Mouse (Mus musculus): ENCODE data around the gene Snrpd3. TPM values are rescaled to one million over a fixed set of nuclear protein-coding genes. Genes with fewer than 3 reads are reported as not detected.

Gene Snrpd3
- total RNA-seq, 1 experiment, result 124 TPM

DNA sequence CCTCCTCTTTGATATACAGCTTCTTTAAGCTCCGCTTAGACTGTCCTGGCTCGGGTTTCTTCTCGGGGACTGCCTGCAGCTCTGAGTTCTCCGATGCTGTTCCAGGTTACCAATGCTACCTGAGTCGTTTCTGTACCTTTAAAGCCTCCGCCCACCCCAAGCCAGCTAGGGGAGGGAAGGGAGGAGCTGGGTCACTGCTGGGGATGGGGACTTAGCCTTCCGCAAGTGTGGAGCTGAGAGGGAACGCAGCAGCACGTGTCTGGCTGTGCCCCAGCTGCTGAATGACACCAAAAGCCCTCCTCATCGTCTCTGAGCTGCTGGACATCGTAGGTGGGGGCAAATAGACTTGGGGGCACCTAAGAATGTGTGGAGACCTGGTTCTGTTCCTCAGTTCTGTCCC, 51.1 kb downstream of the Snrpd3 start:
- Histone ChIP-seq H3K36me3 (ENCODE audit: control insufficient read depth, insufficient read depth, low read length, poor library complexity, severe bottlenecking) (no peaks in the 10 kb centered on the region), H3K9me3 (ENCODE audit: control insufficient read depth, insufficient read depth, low read depth, low read length) (no peaks in the 10 kb centered on the region), H3K4me3 (ENCODE audit: insufficient read depth in 1 of 2, low read depth in 1 of 2, low read length in 2 of 2, poor library complexity in 1 of 2, severe bottlenecking in 1 of 2) (peak overlapping the region in 1 of 2 experiments; percentile 29; a peak in 2 of 4 replicates), H3K4me1 (ENCODE audit: control insufficient read depth in 2 of 2, insufficient read depth in 2 of 2, low read length in 2 of 2, poor library complexity in 1 of 2) (peaks cover 6 to 24% of the 10 kb centered on the region in 2 experiments; a peak in 3 of 4 replicates), H3K27ac (ENCODE audit: insufficient read depth, low read depth, low read length, poor library complexity, severe bottlenecking) (no peak overlapping the region), H3K9ac (ENCODE audit: insufficient read depth, low read depth, low read length, poor library complexity, severe bottlenecking) (no peak overlapping the region; the same call in 1 of the 2 replicates)
- in situ Hi-C loops (cut with MboI; ENCODE audit: low sequenced_read_pairs in 2 of 2, unreplicated experiment in 2 of 2), result no loop called here
- no peak for TF ChIP-seq ZNF384 (IDR thresholded peaks at IDR 0.05; ENCODE audit: low read depth, low read length)
- no peak for TF ChIP-seq HCFC1 (IDR thresholded peaks at IDR 0.05; ENCODE audit: borderline replicate concordance, insufficient read depth, low read length)
- no peak for TF ChIP-seq ZC3H11A (IDR thresholded peaks at IDR 0.05; ENCODE audit: borderline replicate concordance, low read depth, low read length)
- TF ChIP-seq CHD2 (IDR thresholded peaks at IDR 0.05; ENCODE audit: low read depth, low read length), result no peak
- no peak for TF ChIP-seq MAFK (IDR thresholded peaks at IDR 0.05; ENCODE audit: insufficient read depth, low read depth, low read length)
- DNase-seq (ENCODE audit: low read depth, low spot score), result no peak

DNA sequence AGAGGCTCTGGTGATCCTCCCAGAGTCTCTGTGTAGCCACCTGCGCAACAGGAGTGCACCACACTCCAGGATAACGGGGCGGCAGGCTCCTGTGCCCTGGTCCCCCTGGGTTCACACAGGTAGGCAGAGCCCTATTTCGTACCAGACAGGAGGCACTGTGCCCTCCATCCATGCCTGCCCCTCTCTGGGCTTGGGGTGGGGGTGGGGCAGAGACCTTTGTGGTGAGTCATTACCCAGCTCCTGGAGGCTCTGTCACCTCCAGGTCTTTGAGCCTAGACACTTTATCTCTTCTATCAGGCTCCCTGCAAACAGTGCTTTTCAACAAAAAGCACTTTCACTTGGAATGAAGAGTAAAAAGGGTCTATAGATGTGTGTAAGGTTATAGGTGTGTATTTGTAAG, 51.5 kb downstream of the Snrpd3 start:
- no peak overlapping the region; the same call in 1 of the 2 replicates for H3K9ac ChIP-seq (ENCODE audit: insufficient read depth, low read depth, low read length, poor library complexity, severe bottlenecking)
- no peaks in the 10 kb centered on the region for H3K9me3 ChIP-seq (ENCODE audit: control insufficient read depth, insufficient read depth, low read depth, low read length)
- in situ Hi-C loops (cut with MboI; ENCODE audit: low sequenced_read_pairs in 2 of 2, unreplicated experiment in 2 of 2), result no loop called here
- peaks cover 2 to 23% of the 10 kb centered on the region in 2 experiments; a peak in 3 of 4 replicates for H3K4me1 ChIP-seq (ENCODE audit: control insufficient read depth in 2 of 2, insufficient read depth in 2 of 2, low read length in 2 of 2, poor library complexity in 1 of 2)
- no peak overlapping the region for H3K27ac ChIP-seq (ENCODE audit: insufficient read depth, low read depth, low read length, poor library complexity, severe bottlenecking)
- no peak for DNase-seq (ENCODE audit: low read depth, low spot score)
- TF ChIP-seq MAFK (IDR thresholded peaks at IDR 0.05; ENCODE audit: insufficient read depth, low read depth, low read length) (no peak), ZC3H11A (IDR thresholded peaks at IDR 0.05; ENCODE audit: borderline replicate concordance, low read depth, low read length) (no peak), CHD2 (IDR thresholded peaks at IDR 0.05; ENCODE audit: low read depth, low read length) (no peak), ZNF384 (IDR thresholded peaks at IDR 0.05; ENCODE audit: low read depth, low read length) (no peak), HCFC1 (IDR thresholded peaks at IDR 0.05; ENCODE audit: borderline replicate concordance, insufficient read depth, low read length) (no peak)
- H3K36me3 ChIP-seq (ENCODE audit: control insufficient read depth, insufficient read depth, low read length, poor library complexity, severe bottlenecking), result no peaks in the 10 kb centered on the region
- peak overlapping the region in 1 of 2 experiments; percentile 29; a peak in 2 of 4 replicates for H3K4me3 ChIP-seq (ENCODE audit: insufficient read depth in 1 of 2, low read depth in 1 of 2, low read length in 2 of 2, poor library complexity in 1 of 2, severe bottlenecking in 1 of 2)

DNA sequence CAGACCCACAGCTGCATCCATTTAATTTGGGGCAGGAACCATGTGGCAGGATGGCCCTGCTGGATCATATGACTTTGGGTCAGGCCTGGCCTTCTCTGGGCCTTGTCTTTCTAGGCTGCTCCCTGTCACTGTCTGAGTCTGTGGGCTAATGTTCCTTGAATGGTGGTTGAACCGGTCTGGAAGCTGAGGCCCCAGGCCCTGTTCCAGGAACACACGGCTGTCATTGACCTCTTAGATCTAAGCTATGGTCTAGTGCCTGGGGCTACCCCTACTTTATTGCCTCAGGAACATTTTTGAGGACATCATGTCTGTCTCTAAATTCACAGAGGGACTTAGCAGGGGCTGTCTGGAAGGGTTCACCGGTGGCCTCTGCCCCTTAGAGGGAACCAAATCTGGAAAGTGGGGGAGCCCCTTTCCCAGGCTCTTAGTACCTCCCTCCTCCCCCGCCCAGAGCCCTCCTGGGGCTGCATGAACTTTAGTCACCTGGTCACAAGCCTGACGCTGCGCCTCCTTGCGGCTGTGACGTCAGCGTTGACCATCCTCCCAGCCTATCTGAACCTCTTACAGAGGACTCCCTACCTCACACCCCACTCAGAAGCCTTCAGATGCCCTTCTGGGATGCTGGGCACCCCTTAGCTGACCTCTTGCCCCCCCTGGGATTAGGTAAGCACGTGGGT, 53.8 kb downstream of the Snrpd3 start:
- Histone ChIP-seq H3K4me3 (ENCODE audit: insufficient read depth in 1 of 2, low read depth in 1 of 2, low read length in 2 of 2, poor library complexity in 1 of 2, severe bottlenecking in 1 of 2) (no peak overlapping the region), H3K36me3 (ENCODE audit: control insufficient read depth, insufficient read depth, low read length, poor library complexity, severe bottlenecking) (no peaks in the 10 kb centered on the region), H3K4me1 (ENCODE audit: control insufficient read depth in 2 of 2, insufficient read depth in 2 of 2, low read length in 2 of 2, poor library complexity in 1 of 2) (peaks cover 2 to 5% of the 10 kb centered on the region in 2 experiments; a peak in 3 of 4 replicates), H3K9ac (ENCODE audit: insufficient read depth, low read depth, low read length, poor library complexity, severe bottlenecking) (no peak overlapping the region), H3K27ac (ENCODE audit: insufficient read depth, low read depth, low read length, poor library complexity, severe bottlenecking) (no peak overlapping the region), H3K9me3 (ENCODE audit: control insufficient read depth, insufficient read depth, low read depth, low read length) (no peaks in the 10 kb centered on the region)
- no peak for TF ChIP-seq ZC3H11A (IDR thresholded peaks at IDR 0.05; ENCODE audit: borderline replicate concordance, low read depth, low read length)
- no peak for DNase-seq (ENCODE audit: low read depth, low spot score)
- in situ Hi-C loops (cut with MboI; ENCODE audit: low sequenced_read_pairs in 2 of 2, unreplicated experiment in 2 of 2), result no loop called here

DNA sequence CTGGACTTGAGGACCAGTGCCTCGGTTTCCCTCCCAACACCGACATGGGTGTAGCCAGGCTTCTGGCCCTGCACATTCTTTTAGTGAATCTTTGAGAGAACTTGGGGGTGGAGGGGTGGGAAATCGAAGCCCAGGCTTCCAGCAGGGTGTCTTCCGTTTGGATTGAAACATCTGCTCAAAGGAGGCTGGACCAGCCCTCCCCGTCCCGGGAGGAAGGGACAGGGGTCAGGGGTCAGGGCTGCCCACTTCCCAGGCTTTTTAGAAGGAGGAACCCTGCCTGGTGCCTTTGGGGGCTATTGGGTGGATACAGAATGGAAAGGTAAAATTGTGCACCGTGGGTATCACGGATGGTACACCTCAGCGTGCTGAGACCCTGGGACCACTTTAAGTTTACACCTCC, 54.6 kb downstream of the Snrpd3 start:
- Histone ChIP-seq H3K4me1 (ENCODE audit: control insufficient read depth in 2 of 2, insufficient read depth in 2 of 2, low read length in 2 of 2, poor library complexity in 1 of 2) (peaks cover 0 to 2% of the 10 kb centered on the region in 2 experiments; a peak in 2 of 4 replicates), H3K36me3 (ENCODE audit: control insufficient read depth, insufficient read depth, low read length, poor library complexity, severe bottlenecking) (no peaks in the 10 kb centered on the region), H3K27ac (ENCODE audit: insufficient read depth, low read depth, low read length, poor library complexity, severe bottlenecking) (no peak overlapping the region), H3K4me3 (ENCODE audit: insufficient read depth in 1 of 2, low read depth in 1 of 2, low read length in 2 of 2, poor library complexity in 1 of 2, severe bottlenecking in 1 of 2) (no peak overlapping the region), H3K9me3 (ENCODE audit: control insufficient read depth, insufficient read depth, low read depth, low read length) (no peaks in the 10 kb centered on the region), H3K9ac (ENCODE audit: insufficient read depth, low read depth, low read length, poor library complexity, severe bottlenecking) (no peak overlapping the region)
- TF ChIP-seq ZNF384 (IDR thresholded peaks at IDR 0.05; ENCODE audit: low read depth, low read length) (no peak), CHD2 (IDR thresholded peaks at IDR 0.05; ENCODE audit: low read depth, low read length) (no peak), MAFK (IDR thresholded peaks at IDR 0.05; ENCODE audit: insufficient read depth, low read depth, low read length) (no peak), HCFC1 (IDR thresholded peaks at IDR 0.05; ENCODE audit: borderline replicate concordance, insufficient read depth, low read length) (no peak), ZC3H11A (IDR thresholded peaks at IDR 0.05; ENCODE audit: borderline replicate concordance, low read depth, low read length) (no peak)
- in situ Hi-C loops (cut with MboI; ENCODE audit: low sequenced_read_pairs in 2 of 2, unreplicated experiment in 2 of 2), result no loop called here
- no peak for DNase-seq (ENCODE audit: low read depth, low spot score)
